In the genomic region with DNA sequence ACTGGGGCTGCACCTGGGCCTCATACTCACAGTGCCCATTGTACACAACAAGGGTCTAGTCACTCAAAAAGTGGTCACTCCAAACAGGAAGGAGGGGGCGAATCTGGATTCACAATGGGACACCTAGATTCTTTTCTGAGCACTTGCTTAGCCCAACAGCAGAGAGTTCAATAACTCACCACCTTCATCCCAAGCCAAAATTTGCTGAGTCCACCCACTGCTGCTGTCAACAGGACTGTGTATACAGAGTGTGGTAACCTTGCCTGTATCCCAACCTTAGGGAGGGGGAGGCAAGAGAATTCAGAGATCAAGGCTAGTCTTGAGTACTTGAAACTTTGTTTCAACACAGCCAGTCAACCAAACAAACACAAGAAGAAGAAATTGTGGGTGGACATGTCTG, we compare ENCODE assay signal across 18 mouse cellular contexts.
DNase-seq lines count a peak whose midpoint lies in the region; ATAC-seq lines count a peak whose summit lies in the region.
"Had no signal": no experiment of that assay in that cellular context is flagged by ENCODE, and none has a peak within 500 bp of the region (broad histone marks: within the 10 kb centered on the region; RNA-seq: fewer than 3 reads in every experiment).

No protein-coding gene starts in this region.

- H3K4me1 ChIP-seq in kidney, embryonic 16.5 days (ENCODE audit: insufficient read depth, low read length) = peaks cover 19% of the 10 kb centered on the region
- H3K4me1 ChIP-seq: midbrain, embryonic 13.5 days had no signal

- 0 out of 2 replicates have a peak, but pooled peaks cover 4% of the 10 kb centered on the region for H3K36me3 ChIP-seq in kidney, embryonic 16.5 days (ENCODE audit: insufficient read depth, low read length)
- H3K36me3 ChIP-seq: G1E; hindbrain, embryonic 15.5 days; midbrain, embryonic 13.5 days; neural tube, embryonic 13.5 days had no signal

- no peaks in the 10 kb centered on the region for H3K27me3 ChIP-seq in kidney, embryonic 16.5 days (ENCODE audit: insufficient read depth, low read length)
- H3K27me3 ChIP-seq: hindbrain, embryonic 15.5 days; midbrain, embryonic 13.5 days; neural tube, embryonic 13.5 days had no signal

- H3K27ac ChIP-seq in kidney, embryonic 16.5 days (ENCODE audit: low read length) = peak overlapping the region; percentile 67; the same call in 1 of the 2 replicates
- H3K27ac ChIP-seq: hindbrain, embryonic 15.5 days; left cerebral cortex, adult 2 months; midbrain, embryonic 13.5 days; neural tube, embryonic 13.5 days; stomach, postnatal 0 days had no signal

- peak; percentile 64 for DNase-seq in heart, adult 11 months
- DNase-seq in heart, adult 9 months (ENCODE audit: low spot score in 2 of 2) = no peak
- DNase-seq in kidney, adult 9 months = no peak
- peak; percentile 58 for DNase-seq in testis, postnatal 14 days (ENCODE audit: low spot score)
- no peak for DNase-seq in testis, postnatal 10 days (ENCODE audit: low spot score)
- no peak for DNase-seq in cerebellum, postnatal 36 days
- DNase-seq: cerebellum, postnatal 10 days; layer of hippocampus, adult 9-11 months; right cerebral cortex, adult 18-20 months; thymus, postnatal 14 days had no signal

- no peak overlapping the region for H3K9ac ChIP-seq in kidney, embryonic 16.5 days (replicated peaks; ENCODE audit: low read length)
- H3K9ac ChIP-seq: hindbrain, embryonic 15.5 days; midbrain, embryonic 13.5 days; neural tube, embryonic 13.5 days had no signal

- no peak overlapping the region for H3K4me2 ChIP-seq in kidney, embryonic 16.5 days (replicated peaks; ENCODE audit: low read depth, low read length)
- H3K4me2 ChIP-seq: hindbrain, embryonic 15.5 days; midbrain, embryonic 13.5 days; neural tube, embryonic 13.5 days had no signal

- H3K4me3 ChIP-seq in kidney, embryonic 16.5 days (ENCODE audit: low read length) = no peak overlapping the region
- H3K4me3 ChIP-seq: hindbrain, embryonic 15.5 days; left cerebral cortex, adult 2 months; midbrain, embryonic 13.5 days; neural tube, embryonic 13.5 days had no signal

- WGBS in kidney, embryonic 16.5 days = 84% methylated on average over 1 of the region's 1 CpGs

- H3K9me3 ChIP-seq in kidney, embryonic 16.5 days (ENCODE audit: low read length) = 0 out of 2 replicates have a peak, but pooled peaks cover 3% of the 10 kb centered on the region
- H3K9me3 ChIP-seq: G1E; midbrain, embryonic 13.5 days had no signal

- no peak for ATAC-seq in kidney, embryonic 16.5 days (ENCODE audit: low FRiP score, low TSS enrichment)
- ATAC-seq: intestine, embryonic 16.5 days had no signal

Comparison
In these comparisons a context has a peak if more than half of its experiments do, and no peak if none do; other contexts are left out.
1. DNase-seq: peak in heart, adult 11 months (single experiment) and testis, postnatal 14 days (single experiment); none in heart, adult 9 months (0 of 2), kidney, adult 9 months (single experiment), testis, postnatal 10 days (single experiment) and cerebellum, postnatal 36 days (0 of 2).